Mouse (Mus musculus): Measurements from ENCODE around the gene Rab2b. TPM values are rescaled to one million over a fixed set of nuclear protein-coding genes. Genes with fewer than 3 reads are reported as not detected.
A peak's percentile ranks its signal among the peaks of the same experiment; 100 is the strongest.

The Rab2b gene
- total RNA-seq (2012; rRNA removed) (2.9 and 3.0 TPM in 2 replicates), polyA plus RNA-seq (2012; ENCODE audit: insufficient read depth in 1 of 2, insufficient read length in 2 of 2, low read depth in 1 of 2, low replicate concordance in 2 of 2, missing spikeins in 1 of 2) (1 to 10 TPM in 1 of 2 experiments, not detected in 1; 5.9 TPM)

DNA sequence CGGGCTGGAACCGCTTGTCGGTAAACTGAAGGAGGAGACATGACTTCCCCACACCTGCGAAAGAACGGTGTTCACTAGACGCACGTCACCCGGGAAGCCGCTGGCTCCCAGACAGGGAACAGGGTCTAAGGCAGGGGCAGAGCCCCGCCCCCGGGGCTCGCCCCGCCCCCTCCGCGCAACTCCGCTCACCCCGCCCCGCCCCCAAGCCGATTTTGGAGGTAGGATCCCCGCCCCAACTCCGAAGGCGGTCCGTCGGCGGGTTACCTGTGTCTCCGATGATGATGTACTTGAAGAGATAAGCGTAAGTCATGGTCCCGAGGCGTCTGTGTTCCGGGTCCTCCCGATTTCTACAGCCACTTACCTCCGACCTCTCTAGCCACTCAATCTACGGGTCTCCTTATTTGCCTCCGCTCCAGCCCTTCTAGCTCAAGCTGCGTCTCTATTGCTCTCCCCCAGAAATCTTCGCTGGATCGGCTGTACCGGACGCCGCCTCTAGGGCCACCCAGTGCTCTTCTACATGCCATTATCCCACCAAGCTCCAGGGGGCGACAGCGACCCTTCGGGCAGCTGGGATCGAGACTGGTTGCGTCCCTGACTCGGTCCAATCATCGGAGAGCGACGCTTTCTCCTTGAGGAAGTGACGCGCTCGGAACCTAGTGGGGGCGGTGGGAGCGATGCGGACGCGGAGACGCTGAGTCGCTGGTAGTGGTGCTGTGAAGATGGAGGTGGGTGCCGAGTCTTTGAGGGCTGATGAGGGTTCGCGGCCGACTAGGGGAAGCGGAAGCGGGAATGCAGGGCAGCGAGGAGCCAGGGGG, at the start of gene Rab2b, which contains the start of gene Tox4:
Gene Rab2b, minus strand, starts transcription at position 614 of the 815 bp plus-strand sequence.
Gene Tox4, plus strand, starts transcription at position 215 of the 815 bp plus-strand sequence.
- Histone ChIP-seq H3K4me1 (ENCODE audit: control insufficient read depth in 1 of 2, insufficient read depth in 2 of 2, low read length in 2 of 2) (no peaks in the 10 kb centered on the region; a peak in 1 of 4 replicates), H3K4me3 (ENCODE audit: control insufficient read depth in 1 of 2, insufficient read depth in 1 of 2, low read depth in 2 of 2, low read length in 2 of 2) (peak within 1 kb of the TSS; percentile 79 to 97), H3K9me3 (replicated peaks; ENCODE audit: insufficient read depth, low read length) (no peaks in the 10 kb centered on the region), H3K27ac (ENCODE audit: control insufficient read depth, low read depth, low read length) (peak within 1 kb of the TSS; percentile 55), H3K9ac (ENCODE audit: control insufficient read depth, low read depth, low read length, poor library complexity, severe bottlenecking) (peak within 1 kb of the TSS; percentile 84), H3K79me2 (ENCODE audit: control insufficient read depth, insufficient read depth, low read length, poor library complexity) (peaks cover 29% of the 10 kb centered on the region), H3K27me3 (ENCODE audit: control insufficient read depth in 1 of 2, insufficient read depth in 2 of 2, low read length in 2 of 2) (no peaks in the 10 kb centered on the region), H3K36me3 (ENCODE audit: control insufficient read depth in 1 of 2, insufficient read depth in 2 of 2, low read length in 2 of 2) (peaks cover 0 to 9% of the 10 kb centered on the region in 2 experiments; a peak in 2 of 4 replicates)
- DNase-seq (ENCODE audit: low read depth, low spot score): peak; percentile 99
- TF ChIP-seq MAX (IDR thresholded peaks at IDR 0.05; ENCODE audit: low read length) (no peak; the same call in 1 of the 2 replicates), HCFC1 (IDR thresholded peaks at IDR 0.05; ENCODE audit: low read depth, low read length) (peak; percentile 95), ZC3H11A (IDR thresholded peaks at IDR 0.05; ENCODE audit: low read depth, low read length) (no peak), USF1 (IDR thresholded peaks at IDR 0.05; ENCODE audit: low read depth, low read length) (no peak), NRF1 (IDR thresholded peaks at IDR 0.05; ENCODE audit: insufficient read depth, low read depth, low read length, poor library complexity, severe bottlenecking) (no peak), MXI1 (IDR thresholded peaks at IDR 0.05; ENCODE audit: low read depth, low read length) (peak; percentile 90), GABPA (IDR thresholded peaks at IDR 0.05; ENCODE audit: low read depth, low read length) (no peak; the same call in 1 of the 2 replicates), MAZ (IDR thresholded peaks at IDR 0.05; ENCODE audit: low read depth, low read length) (peak; percentile 98), ZKSCAN1 (IDR thresholded peaks at IDR 0.05; ENCODE audit: low read depth, low read length) (no peak), ZMIZ1 (IDR thresholded peaks at IDR 0.05; ENCODE audit: low read depth, low read length) (no peak), POLR2AphosphoS2 (IDR thresholded peaks at IDR 0.05; ENCODE audit: low read length) (peak; percentile 93), TAL1 (IDR thresholded peaks at IDR 0.05; ENCODE audit: low read length) (no peak), SMC3 (IDR thresholded peaks at IDR 0.05; ENCODE audit: low read depth, low read length) (no peak), ZNF384 (IDR thresholded peaks at IDR 0.05; ENCODE audit: low read depth, low read length) (no peak), GATA1 (IDR thresholded peaks at IDR 0.05; ENCODE audit: low read depth, low read length) (no peak), KAT2A (conservative IDR thresholded peaks at IDR 0.05; ENCODE audit: low read depth, low read length) (no peak; the same call in 1 of the 2 replicates), CHD2 (IDR thresholded peaks at IDR 0.05; ENCODE audit: low read length) (no peak), BHLHE40 (IDR thresholded peaks at IDR 0.05; ENCODE audit: borderline replicate concordance, low read depth, low read length) (no peak), CHD1 (IDR thresholded peaks at IDR 0.05; ENCODE audit: low read depth, low read length) (no peak), CTCF (IDR thresholded peaks at IDR 0.05 in 2 of 3, conservative IDR thresholded peaks at IDR 0.05 in 1 of 3; ENCODE audit: control insufficient read depth in 1 of 3, insufficient read depth in 1 of 3, low read depth in 2 of 3, low read length in 3 of 3, poor library complexity in 1 of 3, severe bottlenecking in 1 of 3) (peak; percentile 85 to 100 (median 87)), TCF12 (IDR thresholded peaks at IDR 0.05; ENCODE audit: low read depth, low read length) (peak; percentile 50; the same call in 1 of the 2 replicates), UBTF (IDR thresholded peaks at IDR 0.05; ENCODE audit: borderline replicate concordance, insufficient read depth, low read depth, low read length) (no peak), SIN3A (IDR thresholded peaks at IDR 0.05; ENCODE audit: low read length) (peak; percentile 93), TBP (IDR thresholded peaks at IDR 0.05; ENCODE audit: low read depth, low read length) (peak; percentile 44), E2F4 (IDR thresholded peaks at IDR 0.05; ENCODE audit: borderline replicate concordance, low read depth, low read length) (no peak), RAD21 (IDR thresholded peaks at IDR 0.05; ENCODE audit: low read depth, low read length) (no peak), RCOR1 (IDR thresholded peaks at IDR 0.05; ENCODE audit: low read depth, low read length) (no peak), ELF1 (IDR thresholded peaks at IDR 0.05; ENCODE audit: low read depth, low read length) (peak; percentile 72), EP300 (IDR thresholded peaks at IDR 0.05; ENCODE audit: low read depth in 1 of 2, low read length in 2 of 2) (0 out of 4 replicates have a peak, but pooled peaks of 1 of the 2 experiments have one; percentile 10), MYC (IDR thresholded peaks at IDR 0.05; ENCODE audit: low read depth, low read length) (no peak), MAFK (IDR thresholded peaks at IDR 0.05; ENCODE audit: borderline replicate concordance, low read depth, low read length) (no peak), USF2 (IDR thresholded peaks at IDR 0.05; ENCODE audit: borderline replicate concordance in 1 of 2, insufficient read depth in 1 of 2, low read depth in 1 of 2, low read length in 2 of 2) (no peak), POLR2A (IDR thresholded peaks at IDR 0.05; ENCODE audit: control insufficient read depth in 1 of 2, insufficient read depth in 1 of 2, low read depth in 1 of 2, low read length in 2 of 2, poor library complexity in 1 of 2) (peak; percentile 66 to 87), NELFE (IDR thresholded peaks at IDR 0.05; ENCODE audit: low read depth, low read length) (peak; percentile 89), POLR2AphosphoS5 (IDR thresholded peaks at IDR 0.05; ENCODE audit: borderline replicate concordance, low read depth, low read length) (no peak)
